Mouse (Mus musculus) gastrocnemius, postnatal 36 days (tissue): Measurements from ENCODE around the gene Bbox1. TPM values are rescaled to one million over a fixed set of nuclear protein-coding genes. Genes with fewer than 3 reads are reported as not detected.

Source experiments
- DNase-seq, 2 experiments: peaks; one replicate each; pipeline ENCODE4 v3.0.0; 2022
- intact Hi-C: fragments of 180-260 bp; cut with DNase I; formaldehyde crosslinking; loops from one replicate; pipeline ENCODE4 v1.15.1; 2025
- total RNA-seq, 2 experiments: library from RNA; stranded (reverse); gene quantifications; 2 replicates each; pipeline ENCODE4 v1.2.3; 2021

Gene Bbox1
- total RNA-seq, 2 experiments from 2014 or later, result 0.23 TPM; not detected in 1

- intact Hi-C loops, result no loop called here
- DNase-seq, result no peak
Measured at GRCm38 (mm10) chr2:110285829-110286504, 28.4 kb downstream of the Bbox1 start.

- intact Hi-C loops, result no loop called here
- no peak for DNase-seq
Measured at GRCm38 (mm10) chr2:110275424-110275823, 38.9 kb downstream of the Bbox1 start.

- intact Hi-C loops, result no loop called here
- peak in 1 of 2 experiments; percentile 19 for DNase-seq
Measured at GRCm38 (mm10) chr2:110274160-110274559, 40.2 kb downstream of the Bbox1 start.

GRCm38 (mm10) chr2:110269281-110269680, 45.1 kb downstream of the Bbox1 start:
- DNase-seq, result peak; percentile 51
- intact Hi-C loops, result no loop called here

GRCm38 (mm10) chr2:110232252-110232651, 82.1 kb downstream of the Bbox1 start:
- intact Hi-C loops, result loop anchor here (5.0 kb wide), 1 partner anchor 130 kb away; the partner anchor contains the start of gene Fibin
- no peak for DNase-seq

GRCm38 (mm10) chr2:110230753-110231152, 83.6 kb downstream of the Bbox1 start:
- intact Hi-C loops, result loop anchor here (5.0 kb wide), 1 partner anchor 132 kb away; the partner anchor contains the start of gene Fibin
- DNase-seq, result no peak

- peak in 1 of 2 experiments; percentile 25 for DNase-seq
- intact Hi-C loops, result loop anchor here (1.0 to 5.0 kb wide), 2 partner anchors 133 to 336 kb away; partner anchors contain the start of gene Fibin
Measured at GRCm38 (mm10) chr2:110229143-110230087, 84.9 kb downstream of the Bbox1 start.

- intact Hi-C loops, result no loop called here
- DNase-seq, result no peak
Measured at GRCm38 (mm10) chr2:110226421-110226820, 87.9 kb downstream of the Bbox1 start.

- no peak for DNase-seq
- intact Hi-C loops, result no loop called here
Measured at GRCm38 (mm10) chr2:110225969-110226368, 88.4 kb downstream of the Bbox1 start.

GRCm38 (mm10) chr2:110222793-110223192, 91.6 kb downstream of the Bbox1 start:
- intact Hi-C loops, result no loop called here

GRCm38 (mm10) chr2:110220492-110220891, 93.9 kb downstream of the Bbox1 start:
- intact Hi-C loops, result no loop called here
- no peak for DNase-seq

More at GRCm38 (mm10) chr2:110222793-110223192, 91.6 kb downstream of the Bbox1 start:
- no peak for DNase-seq

GRCm38 (mm10) chr2:110215685-110216058, 98.7 kb downstream of the Bbox1 start:
- intact Hi-C loops, result no loop called here

GRCm38 (mm10) chr2:110214991-110215684, 99.2 kb downstream of the Bbox1 start:
- no peak for DNase-seq
- intact Hi-C loops, result no loop called here

More at GRCm38 (mm10) chr2:110215685-110216058, 98.7 kb downstream of the Bbox1 start:
- no peak for DNase-seq

GRCm38 (mm10) chr2:110214278-110214677, 100.1 kb downstream of the Bbox1 start:
- peak in 1 of 2 experiments; percentile 12 for DNase-seq
- intact Hi-C loops, result no loop called here

Other genes with a start within 250 kb of the Bbox1 start
- 10 to 100 TPM; 13.9 to 18.6 TPM for gene Fibin, start 48.6 kb upstream of the Bbox1 start, total RNA-seq